Mouse (Mus musculus) midbrain, embryonic 13.5 days (tissue): ENCODE measurements around the gene Il13. TPM values are rescaled to one million over a fixed set of nuclear protein-coding genes. Genes with fewer than 3 reads are reported as not detected.

Experiments
- polyA plus RNA-seq: library from polyadenylated mRNA; unstranded; fragments of >200 nt; fragmentation: Nextera tagmentation; extraction: Ambion mirVana; gene quantifications from 2 replicates; pipeline ENCODE4 v1.2.1, GENCODE M21; 2015

Il13 gene
- polyA plus RNA-seq, 1 experiment from 2014 or later, result not detected

Other genes starting within 250 kb of the Il13 start
- gene Leap2, start 211.5 kb downstream of the Il13 start, polyA plus RNA-seq, result not detected in 2 replicates
- 644 and 672 TPM in 2 replicates for gene Uqcrq, start 203.9 kb downstream of the Il13 start, polyA plus RNA-seq
- gene Gdf9, start 203.7 kb downstream of the Il13 start, polyA plus RNA-seq, result 3.3 and 3.7 TPM in 2 replicates
- gene Gm10447, start 177.6 kb downstream of the Il13 start, polyA plus RNA-seq, result not detected in 2 replicates
- gene Shroom1, start 177.5 kb downstream of the Il13 start, polyA plus RNA-seq, result 1.8 and 2.2 TPM in 2 replicates
- not detected in 2 replicates for gene Gm9837, start 164.2 kb downstream of the Il13 start, polyA plus RNA-seq
- gene Gm9945, start 154.5 kb downstream of the Il13 start, polyA plus RNA-seq, result not detected in 2 replicates
- 0.31 and 0.42 TPM in 2 replicates for gene Sowaha, start 154.4 kb downstream of the Il13 start, polyA plus RNA-seq
- 11.0 and 12.7 TPM in 2 replicates for gene Sept8, start 115.4 kb downstream of the Il13 start, polyA plus RNA-seq
- gene Kif3a, start 67.3 kb downstream of the Il13 start, polyA plus RNA-seq, result 232 and 283 TPM in 2 replicates
- 2.8 and 4.2 TPM in 2 replicates for gene Il4, start 16.0 kb downstream of the Il13 start, polyA plus RNA-seq
- 13.0 and 14.3 TPM in 2 replicates for gene Rad50, start 72.6 kb upstream of the Il13 start, polyA plus RNA-seq
- not detected in 2 replicates for gene Il5, start 86.1 kb upstream of the Il13 start, polyA plus RNA-seq
- 1.5 and 2.0 TPM in 2 replicates for gene Irf1, start 135.3 kb upstream of the Il13 start, polyA plus RNA-seq
- not detected in 2 replicates for gene Gm17334, start 138.5 kb upstream of the Il13 start, polyA plus RNA-seq
- gene Gm12216, start 224.6 kb upstream of the Il13 start, polyA plus RNA-seq, result 0.40 TPM in 1 of 2 replicates, not detected in the other